Mouse (Mus musculus) adrenal gland (tissue): Measurements from ENCODE around the gene Pcsk6.
"Not testable (repeated sequence)": the region's sequence is repeated elsewhere in the genome, so short reads cannot be mapped to it uniquely, and the experiment has no call there.

Source experiments
- intact Hi-C: fragments of 180-260 bp; cut with DNase I; formaldehyde crosslinking; loops from one replicate; pipeline ENCODE4 v1.15.1; 2025

Pcsk6 gene

GRCm38 (mm10) chr7:65934238-65934970, 72.9 kb downstream of the Pcsk6 start:
- intact Hi-C loops = not testable (repeated sequence)

DNA sequence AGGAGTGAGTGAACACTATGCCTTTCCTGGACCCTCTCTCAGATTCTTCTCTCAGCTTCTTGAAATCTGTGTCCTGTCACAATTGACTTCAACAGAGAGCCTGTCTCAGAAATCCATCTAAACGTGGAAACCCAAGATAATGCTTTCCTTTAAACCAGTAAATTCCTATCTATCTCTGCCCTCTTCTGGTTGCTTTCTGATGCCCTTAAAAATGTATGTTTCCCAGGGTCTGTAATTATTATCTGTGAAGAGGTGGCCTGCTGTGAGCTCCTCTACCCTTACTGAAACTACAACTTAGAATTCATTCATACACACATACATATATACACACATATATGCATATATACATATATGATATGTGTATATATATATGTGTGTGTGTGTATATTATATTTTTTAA, 73.7 kb downstream of the Pcsk6 start:
- intact Hi-C loops = no loop called here

DNA sequence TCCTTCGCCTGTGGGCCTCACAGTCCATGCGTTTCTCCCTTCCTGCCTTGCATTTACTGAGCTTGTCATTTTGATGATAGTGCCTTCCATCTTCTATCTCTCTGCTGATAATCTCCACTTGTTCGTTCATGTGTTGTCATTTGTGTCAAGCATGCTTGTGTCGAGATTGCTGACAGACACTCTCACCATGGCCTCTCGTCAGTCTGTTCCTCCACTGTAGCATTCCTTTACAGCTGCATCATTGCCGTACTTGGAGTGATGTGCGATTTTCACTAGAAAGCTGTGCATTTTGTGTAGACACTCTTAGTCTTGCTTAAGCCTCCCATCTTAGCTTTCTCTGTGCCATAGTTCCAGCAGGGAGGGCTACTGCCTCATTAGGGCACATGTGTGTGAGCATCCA, 79.5 kb downstream of the Pcsk6 start:
- intact Hi-C loops = no loop called here

- intact Hi-C loops = no loop called here
Measured at GRCm38 (mm10) chr7:65945342-65945993, 83.9 kb downstream of the Pcsk6 start.

DNA sequence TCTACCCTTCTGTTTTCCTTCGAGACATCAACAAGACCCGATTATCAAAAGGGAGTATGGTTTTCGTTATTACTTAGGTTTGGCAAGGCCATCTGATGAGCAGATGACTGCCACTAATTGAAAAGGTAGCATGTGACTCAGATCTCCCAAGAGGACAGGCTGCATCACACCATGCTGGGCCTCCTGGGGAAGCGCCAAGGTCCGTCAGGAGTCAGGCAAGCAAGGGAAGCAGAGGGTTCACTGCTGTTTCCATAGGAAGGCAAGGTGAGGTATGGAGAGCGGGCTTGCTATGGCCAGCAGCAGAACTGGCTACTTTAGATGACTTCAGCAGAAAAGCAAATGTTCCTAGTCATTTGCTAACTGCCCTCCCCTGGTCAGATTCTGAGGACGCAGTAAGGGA, 84.9 kb downstream of the Pcsk6 start:
- intact Hi-C loops = no loop called here

- intact Hi-C loops = no loop called here
Measured at GRCm38 (mm10) chr7:65948891-65949290, 87.4 kb downstream of the Pcsk6 start.

DNA sequence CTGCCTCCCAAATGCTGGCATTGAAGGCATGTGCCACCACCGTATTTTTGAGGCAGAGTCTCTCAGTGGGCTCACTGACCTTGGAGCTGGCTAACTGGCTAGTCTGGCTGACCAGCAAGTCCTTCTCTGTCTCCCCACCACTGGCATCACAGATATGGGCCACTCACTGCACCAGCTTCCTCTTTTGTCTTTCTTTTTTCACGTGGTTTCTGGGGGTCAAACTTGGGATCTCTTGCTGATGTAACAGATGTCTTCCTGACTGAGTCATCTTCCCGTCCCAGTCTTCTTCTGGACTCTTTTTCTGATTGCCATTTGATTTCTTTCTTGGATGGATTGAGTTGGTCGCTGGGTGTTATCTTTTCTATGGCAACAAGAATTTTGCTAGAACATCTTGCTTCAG, 93.0 kb downstream of the Pcsk6 start:
- intact Hi-C loops = no loop called here

- intact Hi-C loops = no loop called here
Measured at GRCm38 (mm10) chr7:65955304-65956220, 94.0 kb downstream of the Pcsk6 start.

DNA sequence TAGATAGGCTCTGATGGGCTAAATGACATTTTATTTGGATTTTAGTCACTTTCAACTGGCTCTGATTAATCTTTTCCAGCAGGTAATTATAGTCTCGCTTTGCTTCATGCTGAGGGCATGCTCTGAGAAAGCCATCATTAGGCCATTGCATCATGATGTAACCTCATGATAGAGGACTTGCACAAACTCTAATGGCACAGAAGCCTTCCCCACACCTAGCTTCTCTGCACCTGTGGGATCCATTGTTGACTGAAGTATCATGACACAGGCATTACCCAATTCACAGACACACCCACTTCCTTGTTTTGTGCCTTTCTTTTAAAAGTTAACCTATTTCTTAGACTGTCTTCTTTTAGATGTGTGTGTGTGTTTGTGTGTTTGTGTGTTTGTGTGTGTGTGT, 95.7 kb downstream of the Pcsk6 start:
- intact Hi-C loops = no loop called here

GRCm38 (mm10) chr7:65958105-65958504, 96.6 kb downstream of the Pcsk6 start:
- intact Hi-C loops = no loop called here

- intact Hi-C loops = no loop called here
Measured at GRCm38 (mm10) chr7:65959221-65959924, 97.8 kb downstream of the Pcsk6 start.

DNA sequence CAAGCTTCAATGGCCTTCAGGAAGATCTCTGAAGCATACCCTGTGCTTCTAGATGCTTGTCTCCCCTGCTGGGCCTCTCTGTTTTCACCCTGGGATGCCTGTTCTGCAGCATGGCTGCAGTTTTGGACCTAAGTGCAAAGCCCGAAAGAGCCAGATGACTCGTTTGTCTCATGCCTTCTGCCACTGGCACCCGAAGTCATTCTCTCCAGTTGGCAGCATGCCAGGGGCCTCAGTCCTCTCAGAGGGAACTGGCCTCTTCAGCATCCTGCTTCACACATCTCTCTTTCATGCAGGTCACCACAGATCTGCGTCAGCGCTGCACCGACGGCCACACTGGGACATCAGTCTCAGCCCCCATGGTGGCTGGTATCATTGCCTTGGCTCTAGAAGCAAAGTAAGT, 101.1 kb downstream of the Pcsk6 start:
- intact Hi-C loops = no loop called here

DNA sequence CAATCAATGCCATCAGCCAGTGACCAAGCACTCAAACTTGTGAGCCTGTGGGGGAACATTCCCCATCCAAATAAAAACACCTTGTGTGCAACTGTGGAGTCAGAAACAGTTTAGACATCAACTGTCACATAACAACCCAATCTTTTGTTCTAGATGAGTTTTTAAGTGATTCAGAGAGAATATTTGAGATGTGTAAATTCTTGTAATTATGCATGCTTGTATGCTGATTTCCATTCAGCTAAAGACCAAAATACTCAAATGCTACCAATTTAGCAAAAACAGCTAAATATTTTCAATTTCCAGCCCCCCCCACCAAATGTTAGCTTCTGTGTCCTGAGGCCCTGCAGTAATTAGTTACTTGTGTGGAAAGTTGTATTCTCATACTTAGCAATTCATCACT, 102.9 kb downstream of the Pcsk6 start:
- intact Hi-C loops = no loop called here

DNA sequence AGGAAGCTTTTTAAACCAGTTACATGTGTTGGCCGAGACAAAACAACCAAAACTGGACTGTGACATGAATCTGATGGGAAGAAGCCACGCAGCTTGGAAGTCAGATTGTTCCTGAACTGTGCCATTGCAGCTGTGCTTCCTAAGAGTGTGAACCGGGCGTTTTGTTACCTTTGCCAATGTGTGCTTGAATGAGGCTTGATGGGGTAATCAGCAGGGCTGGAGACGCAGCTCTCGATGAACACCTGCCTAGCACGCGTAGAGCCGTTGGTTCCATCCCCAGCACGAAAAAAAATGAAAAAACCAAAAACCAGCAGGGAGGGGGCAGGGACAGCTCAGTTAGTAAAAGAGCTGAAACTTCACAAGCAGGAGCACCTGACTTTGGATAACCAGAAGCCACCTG, 109.8 kb downstream of the Pcsk6 start:
- intact Hi-C loops = no loop called here

DNA sequence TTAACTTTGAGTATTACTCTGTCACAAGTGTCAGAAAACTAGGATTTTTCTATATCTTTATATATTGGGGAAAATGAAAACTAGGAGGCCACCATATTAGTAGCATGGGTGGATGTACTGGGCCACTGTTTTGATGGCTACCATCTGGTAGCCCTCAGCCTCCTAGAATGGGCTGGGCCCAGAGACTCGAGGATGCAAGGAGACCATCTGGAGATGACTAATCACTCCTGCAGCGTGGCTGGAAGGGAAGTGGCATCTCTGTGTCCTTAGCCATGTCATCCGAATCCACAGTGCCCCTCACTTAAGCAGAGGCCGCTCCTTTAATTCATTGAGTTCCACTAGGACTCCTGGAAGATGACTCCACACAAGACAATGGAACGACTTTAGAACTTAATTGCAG, 115.8 kb downstream of the Pcsk6 start:
- intact Hi-C loops = no loop called here

GRCm38 (mm10) chr7:65977977-65978376, 116.4 kb downstream of the Pcsk6 start:
- intact Hi-C loops = no loop called here

GRCm38 (mm10) chr7:65978996-65979823, 117.7 kb downstream of the Pcsk6 start:
- intact Hi-C loops = no loop called here

DNA sequence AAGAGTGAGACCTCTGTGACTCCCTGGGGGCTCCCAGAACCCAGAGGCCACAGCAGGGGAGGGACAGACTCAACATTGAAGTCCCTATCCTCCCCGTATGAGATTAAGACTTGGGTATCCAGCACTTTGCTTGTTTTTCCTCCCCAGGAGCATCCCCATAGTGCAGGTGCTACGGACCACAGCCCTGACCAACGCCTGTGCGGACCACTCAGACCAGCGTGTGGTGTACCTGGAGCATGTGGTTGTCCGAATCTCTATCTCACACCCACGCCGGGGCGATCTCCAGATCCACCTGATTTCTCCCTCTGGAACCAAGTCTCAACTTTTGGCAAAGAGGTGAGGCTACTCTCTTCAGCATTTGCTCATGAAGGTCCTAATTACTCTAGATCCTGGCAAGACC, 118.5 kb downstream of the Pcsk6 start:
- intact Hi-C loops = no loop called here

GRCm38 (mm10) chr7:65982057-65982456, 120.5 kb downstream of the Pcsk6 start:
- intact Hi-C loops = no loop called here

DNA sequence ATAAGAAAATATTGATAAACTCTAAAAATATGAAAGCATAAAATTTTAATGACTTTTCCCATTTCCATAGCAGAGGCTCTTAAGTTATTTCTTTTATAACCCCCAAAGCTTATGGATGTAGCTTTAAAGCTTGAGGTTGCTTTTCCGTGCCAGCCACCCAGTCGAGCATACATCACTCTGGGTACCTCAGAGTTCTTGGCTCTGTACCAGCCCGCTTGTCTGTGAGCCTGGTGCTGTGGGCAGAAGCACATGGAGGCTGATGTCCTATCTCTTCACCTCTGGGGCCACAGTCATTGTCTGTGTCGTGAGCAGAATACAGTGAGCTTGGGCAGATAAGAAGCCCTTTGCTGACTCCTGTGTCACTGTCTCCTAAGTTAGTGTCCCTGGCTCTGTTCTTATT, 126.7 kb downstream of the Pcsk6 start:
- intact Hi-C loops = no loop called here

- intact Hi-C loops = no loop called here
Measured at GRCm38 (mm10) chr7:65988709-65989108, 127.2 kb downstream of the Pcsk6 start.
